Mouse (Mus musculus) liver, adult 2 months (tissue): ENCODE data around the gene Nfatc2.

Experiments used
- CTCF ChIP-seq: fragments of 200-500 bp; IDR thresholded peaks from 2 replicates; pipeline ENCODE4 v1.5.1; 2011; ENCODE audit warnings: low read depth, low read length, control low read depth
- POLR2A ChIP-seq: fragments of 200-500 bp; IDR thresholded peaks from 2 replicates; pipeline ENCODE4 v1.6.1; 2011; ENCODE audit warnings: low read length, control low read depth; ENCODE audit not compliant: insufficient read depth; ENCODE audit errors: extremely low read depth

- TF ChIP-seq POLR2A (no peak), CTCF (no peak)
These were observed 14.3 kb downstream of the Nfatc2 start for GRCm38 (mm10) chr2:168587159-168587558.
